Mouse (Mus musculus) adrenal gland, postnatal 0 days (tissue): ENCODE data around the gene Tm4sf20. TPM values are rescaled to one million over a fixed set of nuclear protein-coding genes. Genes with fewer than 3 reads are reported as not detected.

ENCODE experiments used
- polyA plus RNA-seq: library from polyadenylated mRNA; unstranded; fragments of >200 nt; fragmentation: Nextera tagmentation; extraction: Ambion mirVana; gene quantifications from 2 replicates; pipeline ENCODE4 v1.2.1, GENCODE M21; 2015

Gene Tm4sf20
- 0.48 and 1.2 TPM in 2 replicates for polyA plus RNA-seq

GRCm38 (mm10) chr1:82768269-82768668 is at the start of gene Tm4sf20:
TSS of gene Tm4sf20 (minus strand) at chr1:82768461.

GRCm38 (mm10) chr1:82771022-82771586 is 2.8 kb upstream of the Tm4sf20 start, which contains the start of gene Gm47791:
TSS of gene Gm47791 (minus strand) at chr1:82771243.

GRCm38 (mm10) chr1:82724339-82725025 is 43.8 kb downstream of the Tm4sf20 start, which contains the start of gene Mff:
TSS of gene Mff (plus strand) at chr1:82724890.

Other genes with a start within 250 kb of the Tm4sf20 start
- 4.3 and 10.3 TPM in 2 replicates for gene Col4a4, start 181.6 kb downstream of the Tm4sf20 start, polyA plus RNA-seq
- 2.9 and 4.5 TPM in 2 replicates for gene Col4a3, start 181.5 kb downstream of the Tm4sf20 start, polyA plus RNA-seq
- gene Mff, start 43.6 kb downstream of the Tm4sf20 start, polyA plus RNA-seq: 272 and 275 TPM in 2 replicates
- gene Gm47791, start 2.8 kb upstream of the Tm4sf20 start, polyA plus RNA-seq: not detected in 2 replicates
- gene Agfg1, start 71.0 kb upstream of the Tm4sf20 start, polyA plus RNA-seq: 15.1 and 18.3 TPM in 2 replicates
- 0.27 TPM in 1 of 2 replicates, not detected in the other for gene A030005L19Rik, start 144.9 kb upstream of the Tm4sf20 start, polyA plus RNA-seq
- not detected in 2 replicates for gene A030014E15Rik, start 156.5 kb upstream of the Tm4sf20 start, polyA plus RNA-seq
- not detected in 2 replicates for gene Gm6217, start 162.9 kb upstream of the Tm4sf20 start, polyA plus RNA-seq
- not detected in 2 replicates for gene A030003K21Rik, start 174.9 kb upstream of the Tm4sf20 start, polyA plus RNA-seq
- not detected in 2 replicates for gene Gm7544, start 187.6 kb upstream of the Tm4sf20 start, polyA plus RNA-seq
- gene Gm47955, start 191.8 kb upstream of the Tm4sf20 start, polyA plus RNA-seq: not detected in 2 replicates
- not detected in 2 replicates for gene Gm47959, start 232.1 kb upstream of the Tm4sf20 start, polyA plus RNA-seq